Mouse (Mus musculus): ENCODE measurements around the gene Iqsec3. TPM values are rescaled to one million over a fixed set of nuclear protein-coding genes. Genes with fewer than 3 reads are reported as not detected.

Iqsec3 gene
- polyA plus RNA-seq (2012; fragmentation: generic; extraction: Trizol), result not detected

DNA sequence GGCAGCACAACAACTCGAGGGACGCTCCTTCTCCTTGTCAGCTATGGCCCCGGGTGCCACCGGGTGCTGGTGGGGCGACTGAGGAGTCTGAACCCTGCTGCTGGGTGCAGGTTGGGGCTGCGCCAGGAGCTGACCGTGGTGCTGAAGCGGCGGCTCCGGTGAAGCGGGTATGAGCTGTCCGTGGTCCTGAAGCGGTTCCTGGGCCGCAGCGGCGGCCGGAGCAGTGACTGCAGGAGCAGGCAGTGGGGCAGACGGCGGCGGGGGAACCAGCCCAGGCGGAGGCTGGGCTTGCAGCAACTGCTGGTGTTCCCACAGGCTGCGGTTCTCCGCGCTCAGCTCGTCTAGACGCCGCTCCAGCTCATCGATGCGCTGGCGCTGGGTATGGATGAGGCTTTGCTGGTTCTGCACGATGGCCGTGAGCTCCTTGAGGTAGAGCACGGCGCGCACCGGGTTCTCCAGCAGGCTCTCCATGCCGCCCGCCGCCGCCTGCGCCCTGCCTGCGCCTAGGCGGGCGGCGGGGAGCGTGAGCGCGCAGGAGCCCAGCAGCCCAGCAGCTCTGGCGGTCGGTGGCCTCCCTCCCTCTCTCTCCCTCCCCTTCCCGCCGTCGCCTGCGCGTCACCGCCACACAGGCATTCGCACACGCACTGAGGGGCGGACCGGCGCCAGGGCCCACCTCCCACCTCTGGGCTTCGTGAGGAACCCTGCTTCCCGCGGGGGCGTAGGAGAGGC is at the start of gene Iqsec3:
Iqsec3 (minus strand) TSS at position 586 of the 729 bp plus-strand sequence.

DNA sequence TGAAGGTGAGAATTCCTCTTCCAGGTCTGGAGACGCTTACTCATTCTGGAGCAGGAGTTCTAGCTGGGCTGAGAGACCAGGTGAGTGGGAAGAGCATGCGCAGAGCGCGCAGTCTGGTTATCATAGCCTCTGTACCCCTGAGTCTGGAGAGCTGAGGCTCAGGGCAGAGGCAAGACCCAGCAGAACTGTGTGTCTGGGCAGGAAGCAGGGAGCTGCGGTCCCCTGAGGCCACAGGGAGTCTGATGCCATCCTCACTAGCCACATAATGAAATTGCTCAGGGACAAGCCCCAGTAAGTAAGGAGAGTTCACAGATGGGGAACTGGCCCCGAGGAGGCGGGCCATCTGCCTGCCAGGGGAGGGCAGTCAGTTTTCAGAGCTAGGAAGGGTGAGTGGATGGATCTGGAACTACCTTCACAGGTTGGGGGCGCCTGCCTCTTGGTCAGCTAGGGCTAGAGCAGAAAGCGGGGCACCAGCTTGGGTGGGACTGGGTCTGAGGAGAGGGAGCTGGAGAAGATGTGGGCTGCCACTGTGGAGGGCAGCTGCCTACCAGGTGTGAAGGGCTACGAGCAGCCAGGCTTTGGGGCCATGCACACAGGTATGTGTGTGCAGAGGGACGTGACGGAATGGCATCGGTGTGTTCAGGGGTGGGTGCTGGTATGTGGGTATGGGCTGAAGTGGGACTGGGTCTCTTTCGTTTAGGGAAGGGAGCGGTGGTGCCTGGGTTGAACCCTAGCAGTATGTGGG is 130.3 kb downstream of the Iqsec3 start, which contains the start of gene Slc6a12:
Slc6a12 (plus strand) TSS at position 51 of the 745 bp plus-strand sequence.

Other genes starting within 250 kb of the Iqsec3 start
- gene Usp18, start 227.8 kb downstream of the Iqsec3 start, polyA plus RNA-seq (2012; fragmentation: generic; extraction: Trizol), result 1 to 10 TPM in 1 of 2 experiments, under 1 TPM in 1; 0.06 to 3.4 TPM
- not detected for gene Slc6a13, start 173.5 kb downstream of the Iqsec3 start, polyA plus RNA-seq (2012; fragmentation: generic; extraction: Trizol)
- gene Slc6a12, start 130.6 kb downstream of the Iqsec3 start, polyA plus RNA-seq (2012; fragmentation: generic; extraction: Trizol), result not detected
- not detected for gene A2m, start 161.7 kb upstream of the Iqsec3 start, polyA plus RNA-seq (2012; fragmentation: generic; extraction: Trizol)

All from C3H10T1/2 (cell line).